Mouse (Mus musculus): ENCODE results near the gene Magix.

Magix gene

GRCm38 (mm10) chrX:7632560-7632959, 48.5 kb downstream of the Magix start:
- DNase-seq (ENCODE audit: low spot score): no peak
